Mouse (Mus musculus) neural tube, embryonic 11.5 days (tissue): ENCODE measurements around the gene Adamtsl5. TPM values are rescaled to one million over a fixed set of nuclear protein-coding genes. Genes with fewer than 3 reads are reported as not detected.
A peak's percentile ranks its signal among the peaks of the same experiment; 100 is the strongest.

Experiments used
- ATAC-seq: fragments of 200-750 bp; cut with Nextera tagmentation; 2 replicates; pipeline ENCODE4 v1.8.0; 2017; ENCODE audit warnings: moderate number of reproducible peaks, mild to moderate bottlenecking, moderate TSS enrichment, moderate library complexity; ENCODE audit not compliant: insufficient read depth, low FRiP score, low TSS enrichment
- DNase-seq: peaks from one replicate; pipeline ENCODE4 v3.0.0-alpha.2; 2015; ENCODE audit warnings: low spot score
- H3K27ac ChIP-seq: fragments of 300-500 bp; sonication (generic); 2 replicates; pipeline ENCODE4 v1.5.1; 2014; ENCODE audit warnings: low read depth, mild to moderate bottlenecking, low read length
- H3K27me3 ChIP-seq: fragments of 300-500 bp; sonication (generic); 2 replicates; pipeline ENCODE4 v1.6.1; 2014; ENCODE audit warnings: mild to moderate bottlenecking, low read length, mixed read lengths; ENCODE audit not compliant: control insufficient read depth, insufficient read depth
- H3K36me3 ChIP-seq: fragments of 300-500 bp; sonication (generic); 2 replicates; pipeline ENCODE4 v1.6.1; 2014; ENCODE audit warnings: mild to moderate bottlenecking, low read length, moderate library complexity, mixed read lengths; ENCODE audit not compliant: control insufficient read depth, insufficient read depth
- H3K4me1 ChIP-seq: fragments of 300-500 bp; sonication (generic); 2 replicates; pipeline ENCODE4 v1.6.1; 2014; ENCODE audit warnings: low read length, mixed read lengths; ENCODE audit not compliant: control insufficient read depth, insufficient read depth
- H3K4me2 ChIP-seq: fragments of 300-500 bp; sonication (generic); 2 replicates; pipeline ENCODE4 v1.6.1; 2014; ENCODE audit warnings: low read depth, mild to moderate bottlenecking, moderate library complexity
- H3K4me3 ChIP-seq: fragments of 300-500 bp; sonication (generic); 2 replicates; pipeline ENCODE4 v1.5.1; 2014; ENCODE audit warnings: low read depth, low read length
- H3K9ac ChIP-seq: fragments of 300-500 bp; sonication (generic); 2 replicates; pipeline ENCODE4 v1.6.1; 2014; ENCODE audit warnings: mild to moderate bottlenecking, low read length
- H3K9me3 ChIP-seq: fragments of 300-500 bp; sonication (generic); 2 replicates; pipeline ENCODE4 v1.6.1; 2016; ENCODE audit warnings: low read length; ENCODE audit not compliant: control insufficient read depth
- WGBS: fragments of 180-500 bp; shearing (Covaris S2); extraction: QIAGEN DNeasy Blood & Tissue Kit; methylation state at CpG from one replicate; pipeline ENCODE4 v1.1.7; 2014; 5-methylcytosine and 5-hydroxymethylcytosine counted together
- polyA plus RNA-seq: library from polyadenylated mRNA; unstranded; fragments of >200 nt; fragmentation: Nextera tagmentation; extraction: Ambion mirVana; gene quantifications from 2 replicates; pipeline ENCODE4 v1.2.1, GENCODE M21; 2014

The Adamtsl5 gene
- polyA plus RNA-seq, 1 experiment from 2014 or later: 0.17 TPM

DNA sequence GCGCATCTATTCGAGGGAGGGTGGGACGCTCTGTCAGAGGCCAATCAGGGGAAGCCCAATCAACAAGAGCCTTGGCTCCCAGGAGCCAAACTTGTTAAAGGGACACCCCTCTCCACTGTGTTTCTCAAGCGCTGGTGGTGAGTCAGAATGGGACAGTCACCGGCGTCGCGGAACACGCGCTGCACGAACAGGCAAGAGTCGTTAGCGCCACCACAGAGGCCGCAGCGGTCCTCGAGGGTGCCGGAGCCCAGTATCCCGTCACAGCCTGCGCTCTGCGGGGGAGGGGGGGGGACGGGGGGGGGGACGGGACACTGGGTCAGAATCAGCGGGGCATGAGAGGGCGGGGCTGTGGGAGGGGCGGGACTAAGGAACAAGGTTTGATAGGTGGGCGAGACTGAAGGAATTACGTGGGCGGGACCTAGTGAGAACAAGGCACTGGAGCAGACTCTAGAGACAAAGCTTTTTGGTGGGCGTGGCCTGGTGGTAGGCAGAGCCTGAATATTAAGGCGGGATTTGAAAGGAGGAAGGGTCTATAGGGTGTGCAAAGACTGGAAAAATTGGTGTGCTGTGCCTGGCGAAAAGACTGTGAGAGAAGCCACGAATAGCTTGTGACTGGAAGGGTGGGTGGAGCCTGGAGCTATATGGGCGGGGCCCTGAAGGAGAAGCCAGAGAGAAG lies 5.3 kb downstream of the Adamtsl5 start:
- Histone ChIP-seq H3K9ac (no peak overlapping the region), H3K4me2 (peak overlapping the region; percentile 38), H3K4me3 (peak overlapping the region; percentile 23), H3K9me3 (no peaks in the 10 kb centered on the region), H3K27me3 (peaks cover 79% of the 10 kb centered on the region), H3K27ac (no peak overlapping the region), H3K36me3 (no peaks in the 10 kb centered on the region), H3K4me1 (peaks cover 7% of the 10 kb centered on the region; the same call in 1 of the 2 replicates)
- ATAC-seq (peak; percentile 58), DNase-seq (peak; percentile 66)
- WGBS: under 1% methylated on average over 29 of the region's 33 CpGs

DNA sequence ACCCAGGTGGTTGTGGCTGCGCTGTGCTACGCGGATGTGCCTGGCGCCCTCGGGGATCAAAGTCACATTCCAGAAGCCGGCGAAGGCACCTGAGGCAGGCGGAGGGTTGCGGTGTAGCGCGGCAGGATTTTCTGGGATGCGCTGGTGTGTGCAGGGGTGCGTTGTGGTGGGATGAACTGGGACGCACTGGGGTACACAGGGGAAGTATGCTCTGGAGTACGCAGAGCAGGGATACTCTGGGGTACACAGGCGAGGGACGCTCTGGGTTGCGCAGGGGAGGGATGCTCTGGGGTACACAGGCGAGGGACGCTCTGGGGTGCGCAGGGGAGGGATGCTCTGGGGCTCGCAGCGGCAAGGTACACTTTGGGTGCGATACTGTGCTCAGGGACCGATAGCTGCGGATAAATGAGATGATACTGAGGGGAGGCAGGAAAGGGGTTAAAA lies 5.9 kb downstream of the Adamtsl5 start:
- H3K36me3 ChIP-seq: no peaks in the 10 kb centered on the region
- H3K4me1 ChIP-seq: peaks cover 7% of the 10 kb centered on the region; the same call in 1 of the 2 replicates
- DNase-seq (no peak), ATAC-seq (peak; percentile 24)
- peak overlapping the region; percentile 10; the same call in 1 of the 2 replicates for H3K4me2 ChIP-seq
- H3K27me3 ChIP-seq: peaks cover 73% of the 10 kb centered on the region
- no peak overlapping the region for H3K27ac ChIP-seq
- no peaks in the 10 kb centered on the region for H3K9me3 ChIP-seq
- 2% methylated on average over 26 of the region's 26 CpGs for WGBS
- H3K9ac ChIP-seq: no peak overlapping the region
- H3K4me3 ChIP-seq: peak overlapping the region; percentile 3; the same call in 1 of the 2 replicates

GRCm38 (mm10) chr10:80341491-80342304 lies 6.5 kb downstream of the Adamtsl5 start:
- H3K9me3 ChIP-seq: no peaks in the 10 kb centered on the region
- H3K27ac ChIP-seq: no peak overlapping the region
- H3K4me2 ChIP-seq: peak overlapping the region; percentile 10; the same call in 1 of the 2 replicates
- H3K36me3 ChIP-seq: no peaks in the 10 kb centered on the region
- H3K4me3 ChIP-seq: peak overlapping the region; percentile 3; the same call in 1 of the 2 replicates
- DNase-seq: no peak
- peaks cover 7% of the 10 kb centered on the region; the same call in 1 of the 2 replicates for H3K4me1 ChIP-seq
- 2% methylated on average over 44 of the region's 47 CpGs for WGBS
- no peak overlapping the region for H3K9ac ChIP-seq
- no peak for ATAC-seq
- H3K27me3 ChIP-seq: peaks cover 67% of the 10 kb centered on the region

- Histone ChIP-seq H3K4me3 (no peak overlapping the region), H3K27ac (no peak overlapping the region), H3K9me3 (no peaks in the 10 kb centered on the region), H3K4me2 (no peak overlapping the region), H3K36me3 (no peaks in the 10 kb centered on the region), H3K9ac (no peak overlapping the region), H3K27me3 (peaks cover 62% of the 10 kb centered on the region), H3K4me1 (peaks cover 7% of the 10 kb centered on the region; the same call in 1 of the 2 replicates)
- DNase-seq (no peak), ATAC-seq (no peak)
- WGBS: 11% methylated on average over 21 of the region's 21 CpGs
These were observed 7.2 kb downstream of the Adamtsl5 start for GRCm38 (mm10) chr10:80341026-80341425.

DNA sequence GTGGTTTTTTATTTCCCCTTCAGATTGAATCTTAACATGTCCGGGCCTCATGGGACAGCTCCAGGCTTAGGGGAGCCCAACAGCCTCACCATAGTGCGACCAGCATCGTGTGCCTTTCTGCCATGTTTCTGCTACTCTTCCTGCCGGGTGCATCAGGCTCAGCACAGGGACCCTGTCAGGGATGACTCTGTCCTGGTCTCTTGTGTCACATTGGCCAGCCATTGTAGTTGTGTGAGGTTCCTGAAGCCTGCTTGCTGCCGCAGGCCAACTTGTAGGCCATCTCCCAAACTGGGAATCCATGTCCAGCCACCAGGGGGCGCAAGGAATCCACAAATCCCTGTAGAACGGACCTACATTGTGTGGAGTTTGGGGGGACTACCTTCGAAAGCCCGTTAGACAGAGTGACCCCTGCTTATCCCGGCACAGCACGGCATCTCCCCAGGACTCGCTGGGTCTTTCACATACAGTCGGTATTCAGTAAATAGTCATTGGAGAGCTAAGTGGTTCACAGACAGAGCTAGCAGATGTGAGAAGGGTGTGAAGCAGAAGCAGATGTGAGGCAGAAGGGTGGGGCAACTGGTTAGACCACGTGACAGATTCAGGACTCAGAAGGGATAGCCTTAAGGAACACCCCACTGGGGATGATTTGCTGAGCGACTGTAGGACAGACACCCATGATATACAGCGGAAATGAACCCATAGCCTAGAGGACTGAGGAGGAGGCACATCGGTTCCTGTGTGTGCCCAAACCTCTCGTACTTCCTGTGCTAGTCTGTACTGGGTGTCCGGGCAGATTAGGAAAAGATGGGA lies 8.1 kb downstream of the Adamtsl5 start:
- Histone ChIP-seq H3K27me3 (peaks cover 53% of the 10 kb centered on the region), H3K36me3 (no peaks in the 10 kb centered on the region), H3K9me3 (no peaks in the 10 kb centered on the region), H3K4me1 (peaks cover 7% of the 10 kb centered on the region; the same call in 1 of the 2 replicates), H3K9ac (no peak overlapping the region), H3K4me3 (no peak overlapping the region), H3K4me2 (no peak overlapping the region), H3K27ac (no peak overlapping the region)
- WGBS: 27% methylated on average over 19 of the region's 19 CpGs
- ATAC-seq: no peak
- peak; percentile 86 for DNase-seq

- H3K27me3 ChIP-seq: peaks cover 17% of the 10 kb centered on the region
- H3K9me3 ChIP-seq: no peaks in the 10 kb centered on the region
- ATAC-seq: no peak
- H3K4me1 ChIP-seq: 0 out of 2 replicates have a peak, but pooled peaks cover 2% of the 10 kb centered on the region
- no peak for DNase-seq
- no peak overlapping the region for H3K9ac ChIP-seq
- no peak overlapping the region for H3K4me2 ChIP-seq
- H3K36me3 ChIP-seq: no peaks in the 10 kb centered on the region
- no peak overlapping the region for H3K4me3 ChIP-seq
- no peak overlapping the region for H3K27ac ChIP-seq
- 86% methylated on average over 12 of the region's 12 CpGs for WGBS
These were observed 11.9 kb downstream of the Adamtsl5 start for GRCm38 (mm10) chr10:80336263-80336662.

GRCm38 (mm10) chr10:80332525-80332989 lies 15.7 kb downstream of the Adamtsl5 start:
- Histone ChIP-seq H3K27ac (no peak overlapping the region), H3K4me2 (no peak overlapping the region), H3K27me3 (peaks cover 3% of the 10 kb centered on the region), H3K36me3 (no peaks in the 10 kb centered on the region), H3K9me3 (no peaks in the 10 kb centered on the region), H3K9ac (no peak overlapping the region), H3K4me3 (no peak overlapping the region), H3K4me1 (peaks cover 7% of the 10 kb centered on the region)
- DNase-seq: no peak
- WGBS: 78% methylated on average over 5 of the region's 5 CpGs
- no peak for ATAC-seq
